Mouse (Mus musculus): ENCODE measurements around the gene Dhx29. TPM values are rescaled to one million over a fixed set of nuclear protein-coding genes. Genes with fewer than 3 reads are reported as not detected.
A peak's percentile ranks its signal among the peaks of the same experiment; 100 is the strongest.
"Not testable (repeated sequence)": the region's sequence is repeated elsewhere in the genome, so short reads cannot be mapped to it uniquely, and the experiment has no call there.

The Dhx29 gene
- polyA plus RNA-seq, 1 experiment from 2014 or later, result 34.9 TPM

DNA sequence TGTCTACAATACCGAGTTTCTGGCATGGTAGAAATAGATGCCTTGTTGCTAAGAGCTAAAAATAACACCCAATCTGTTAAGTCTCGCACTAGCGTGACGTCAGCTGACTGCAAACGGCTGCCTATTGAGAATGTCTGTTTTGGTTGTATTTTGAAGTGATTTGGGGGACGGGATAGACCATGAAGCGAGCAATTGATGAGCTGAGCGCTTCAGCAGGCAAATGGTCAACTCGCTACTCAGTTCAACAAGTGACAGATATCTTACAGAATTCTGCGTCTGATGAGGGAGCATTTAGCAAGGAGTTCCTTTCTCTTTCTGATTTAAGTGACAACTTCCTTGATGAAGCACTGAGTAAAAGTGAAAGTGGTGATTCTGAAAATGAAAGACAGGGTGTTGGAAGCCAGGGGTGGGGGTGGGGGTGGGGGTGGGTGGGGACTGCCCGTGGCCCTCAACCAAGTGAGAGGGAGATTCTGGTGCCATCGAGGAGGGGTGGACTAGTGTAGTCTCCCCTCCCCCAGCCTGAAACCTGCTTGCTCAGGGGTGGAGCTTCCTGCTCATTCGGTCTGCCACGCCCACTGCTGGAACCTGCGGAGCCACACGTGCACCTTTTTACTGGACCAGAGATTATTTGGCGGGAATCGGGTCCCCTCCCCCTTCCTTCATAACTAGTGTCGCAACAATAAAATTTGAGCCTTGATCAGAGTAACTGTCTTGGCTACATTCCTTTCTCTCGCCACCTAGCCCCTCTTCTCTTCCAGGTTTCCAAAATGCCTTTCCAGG is 86.1 kb downstream of the Dhx29 start:
- H3K9me3 ChIP-seq; H3K4me1 ChIP-seq; H3K36me3 ChIP-seq; H3K9ac ChIP-seq (replicated peaks); H3K27me3 ChIP-seq: not testable (repeated sequence)
- 51% methylated on average over 20 of the region's 20 CpGs for WGBS
- H3K27ac ChIP-seq (replicated peaks), result peak overlapping the region; percentile 74
- H3K4me2 ChIP-seq (replicated peaks), result peak overlapping the region; percentile 30
- peak overlapping the region; percentile 5; the same call in 1 of the 2 replicates for H3K4me3 ChIP-seq
- peak; percentile 94 for ATAC-seq (replicated peaks)

Other genes starting within 250 kb of the Dhx29 start
- 38.0 and 39.3 TPM in 2 replicates for gene Plpp1, start 126.7 kb upstream of the Dhx29 start, polyA plus RNA-seq (2015; fragmentation: Nextera tagmentation; extraction: Ambion mirVana)
- 65.0 and 67.7 TPM in 2 replicates for gene Mtrex, start 56 bp upstream of the Dhx29 start, polyA plus RNA-seq (2015; fragmentation: Nextera tagmentation; extraction: Ambion mirVana)
- gene Ccno, start 60.3 kb downstream of the Dhx29 start, polyA plus RNA-seq (2015; fragmentation: Nextera tagmentation; extraction: Ambion mirVana), result 1.2 and 2.3 TPM in 2 replicates
- 0.69 and 1.1 TPM in 2 replicates for gene Mcidas, start 66.4 kb downstream of the Dhx29 start, polyA plus RNA-seq (2015; fragmentation: Nextera tagmentation; extraction: Ambion mirVana)
- 0.52 and 0.64 TPM in 2 replicates for gene Cdc20b, start 107.7 kb downstream of the Dhx29 start, polyA plus RNA-seq (2015; fragmentation: Nextera tagmentation; extraction: Ambion mirVana)
- gene Gpx8, start 119.0 kb downstream of the Dhx29 start, polyA plus RNA-seq (2015; fragmentation: Nextera tagmentation; extraction: Ambion mirVana), result 43.9 and 47.7 TPM in 2 replicates
- not detected in 2 replicates for gene Gzma, start 173.5 kb downstream of the Dhx29 start, polyA plus RNA-seq (2015; fragmentation: Nextera tagmentation; extraction: Ambion mirVana)

Data from forebrain, embryonic 15.5 days (tissue).